Mouse (Mus musculus) retina, adult 2 months (tissue): ENCODE results near the gene Tenm4.
"Not testable (repeated sequence)": the region's sequence is repeated elsewhere in the genome, so short reads cannot be mapped to it uniquely, and the experiment has no call there.

Experiments used
- DNase-seq: peaks from one replicate; pipeline ENCODE4 v3.0.0-alpha.2; 2012; ENCODE audit warnings: low read depth, low spot score

Gene Tenm4

GRCm38 (mm10) chr7:96570965-96571364 is 399.9 kb downstream of the Tenm4 start:
- DNase-seq: no peak

GRCm38 (mm10) chr7:96572995-96573394 is 401.9 kb downstream of the Tenm4 start:
- no peak for DNase-seq

DNA sequence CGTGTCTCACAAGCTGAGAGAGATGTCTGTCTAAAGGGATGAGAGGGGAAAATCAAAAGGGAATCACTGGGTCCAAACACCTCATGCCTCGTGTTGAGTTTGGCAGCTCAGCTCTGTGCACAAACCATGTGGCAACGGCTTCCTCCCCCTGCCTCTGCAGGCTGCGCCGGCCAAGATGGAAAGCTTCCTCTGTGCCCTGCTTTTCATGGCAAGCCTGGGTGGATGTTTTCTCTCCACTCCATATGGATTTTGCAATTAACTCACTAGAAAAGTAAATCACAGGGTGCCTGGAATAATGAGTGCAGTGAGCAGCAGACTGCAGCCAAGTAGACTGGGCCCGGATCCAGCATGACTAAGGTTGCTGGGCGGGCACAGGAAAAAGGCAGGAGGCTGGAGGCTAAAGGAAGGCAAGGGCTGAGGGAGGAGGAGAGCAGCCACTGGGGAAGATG is 404.2 kb downstream of the Tenm4 start:
- DNase-seq: no peak

GRCm38 (mm10) chr7:96582752-96583151 is 411.7 kb downstream of the Tenm4 start:
- DNase-seq: no peak

GRCm38 (mm10) chr7:96587403-96587802 is 416.4 kb downstream of the Tenm4 start:
- DNase-seq: no peak

DNA sequence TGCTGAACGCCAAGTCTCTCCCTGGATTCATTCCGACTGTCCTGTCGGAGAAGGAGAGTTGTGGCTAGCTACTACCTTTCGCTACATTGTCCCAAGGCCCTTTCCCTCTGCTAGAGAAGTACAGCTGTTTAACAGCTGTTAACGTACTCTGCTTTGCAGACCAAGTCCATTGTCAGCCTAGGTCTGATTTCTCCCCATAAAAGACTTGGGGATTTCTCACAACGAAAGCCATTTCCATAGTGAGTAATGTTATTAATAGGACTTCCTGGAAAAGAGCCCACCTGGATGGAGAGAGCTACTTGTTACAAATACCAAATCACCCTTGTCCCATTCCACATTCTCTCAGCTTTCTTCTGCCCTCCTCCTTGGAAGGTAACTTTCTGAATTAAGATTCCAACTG is 417.5 kb downstream of the Tenm4 start:
- no peak for DNase-seq

GRCm38 (mm10) chr7:96595535-96596295 is 424.7 kb downstream of the Tenm4 start:
- no peak for DNase-seq

DNA sequence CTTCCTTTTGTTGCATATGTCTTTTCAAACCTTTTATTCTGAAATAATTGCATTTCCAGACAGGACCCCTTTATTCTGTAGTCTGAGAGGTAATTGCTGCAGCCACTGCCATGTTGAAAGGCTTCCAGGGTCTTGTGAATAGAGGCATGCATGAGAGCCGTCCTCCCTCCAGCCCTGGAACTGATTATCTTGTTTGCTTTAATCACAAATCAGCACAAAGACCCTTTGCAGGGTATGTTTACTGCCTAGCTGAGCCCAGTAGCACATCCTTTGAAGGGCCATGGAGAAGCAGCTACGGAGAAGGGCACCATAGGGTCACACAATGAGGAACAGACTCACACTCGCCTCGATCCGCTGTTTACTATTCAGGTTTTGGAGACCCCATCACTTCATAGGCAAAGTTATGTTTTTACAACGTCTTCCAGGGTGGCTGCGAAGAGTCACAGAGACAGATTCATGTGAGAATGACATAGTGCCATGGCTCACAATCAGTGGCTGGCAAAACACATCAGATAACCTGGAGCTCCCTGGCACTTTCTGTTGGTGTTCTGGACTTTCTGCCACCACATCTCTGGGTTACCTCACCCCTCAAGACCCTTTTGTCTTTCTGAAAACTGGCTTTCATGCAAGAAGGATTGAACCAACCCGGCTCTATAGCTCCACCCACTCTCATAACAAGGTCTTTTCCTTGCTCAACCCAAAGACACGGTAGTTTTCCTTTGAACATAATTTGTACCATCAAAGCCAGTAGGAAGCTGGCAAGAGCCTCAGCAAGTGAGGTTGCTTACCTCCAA is 425.6 kb downstream of the Tenm4 start:
- no peak for DNase-seq

DNA sequence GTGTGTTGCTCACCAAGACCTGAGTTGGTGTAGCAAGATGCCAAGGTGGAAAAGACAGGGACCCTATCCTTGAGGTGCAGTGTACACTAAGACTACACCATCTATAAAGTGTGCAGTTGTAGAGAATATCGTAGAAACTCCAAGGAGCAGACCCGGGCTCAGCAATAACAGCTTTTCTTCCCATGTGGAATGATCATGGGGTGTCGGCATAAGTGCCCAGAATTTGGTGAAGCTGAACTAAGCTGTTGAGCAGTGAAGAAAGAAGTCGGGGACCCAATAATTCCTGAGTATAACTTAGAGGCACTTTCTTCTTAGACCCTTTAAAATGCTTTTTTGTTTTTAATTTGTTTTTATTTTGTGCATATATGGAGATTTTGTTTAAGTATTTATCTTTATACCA is 426.8 kb downstream of the Tenm4 start:
- DNase-seq: no peak

GRCm38 (mm10) chr7:96599081-96599480 is 428.0 kb downstream of the Tenm4 start:
- no peak for DNase-seq

GRCm38 (mm10) chr7:96600381-96600941 is 429.4 kb downstream of the Tenm4 start:
- DNase-seq: no peak

- DNase-seq: no peak
These were observed 433.2 kb downstream of the Tenm4 start for GRCm38 (mm10) chr7:96604091-96604745.

DNA sequence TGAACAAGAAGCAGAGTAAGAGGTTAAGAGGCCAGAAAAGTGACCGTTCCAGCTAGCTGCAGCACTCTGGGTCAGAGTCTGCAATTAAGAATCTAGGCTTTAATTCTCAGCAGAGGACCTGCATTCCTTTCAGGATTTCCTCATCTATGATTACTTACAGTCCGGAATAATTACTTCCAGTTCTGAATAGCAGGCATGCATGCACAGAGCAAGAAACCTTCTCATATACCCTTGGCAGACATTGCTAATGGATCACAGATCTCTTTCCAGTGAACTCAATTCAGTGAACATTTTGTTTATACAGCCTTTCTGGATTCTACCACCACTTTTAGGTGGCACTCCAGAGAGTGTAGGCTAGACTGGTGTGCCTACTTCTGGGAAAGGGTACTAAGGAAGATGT is 434.3 kb downstream of the Tenm4 start:
- no peak for DNase-seq

DNA sequence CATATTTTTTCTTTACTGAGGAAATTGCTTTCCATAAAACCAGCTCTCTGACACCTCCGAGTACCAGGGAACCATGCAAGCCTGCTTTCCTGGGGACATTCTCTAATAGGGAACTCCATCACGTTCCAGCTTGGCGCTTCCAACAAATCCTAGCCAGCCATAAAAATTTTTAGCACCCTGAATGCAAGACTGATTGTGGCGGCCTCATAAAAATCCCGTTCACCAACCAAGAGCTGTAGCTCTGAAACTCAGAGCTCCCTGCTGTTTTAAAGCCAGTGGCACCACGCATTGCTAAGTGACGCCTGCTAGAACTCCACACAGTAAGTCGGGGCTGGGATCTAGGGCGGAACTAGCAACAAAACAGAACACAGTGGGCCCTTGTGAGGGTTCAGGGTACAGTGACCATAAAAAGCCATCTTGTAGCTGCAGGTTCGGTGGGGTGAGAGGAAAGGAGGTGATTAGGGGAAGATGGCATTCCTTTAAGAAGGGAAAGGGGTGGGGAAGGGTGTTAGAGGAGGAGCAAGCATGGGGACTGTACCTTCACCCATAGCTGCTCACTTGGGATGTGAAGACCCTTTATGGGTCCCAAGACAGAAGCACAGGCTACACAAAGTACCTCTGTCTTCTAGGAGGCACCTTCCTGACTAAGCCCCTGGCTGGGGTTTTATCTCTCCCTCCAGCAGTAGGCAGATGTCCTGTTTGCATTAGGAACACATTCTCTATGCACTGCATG is 439.0 kb downstream of the Tenm4 start:
- no peak for DNase-seq

DNA sequence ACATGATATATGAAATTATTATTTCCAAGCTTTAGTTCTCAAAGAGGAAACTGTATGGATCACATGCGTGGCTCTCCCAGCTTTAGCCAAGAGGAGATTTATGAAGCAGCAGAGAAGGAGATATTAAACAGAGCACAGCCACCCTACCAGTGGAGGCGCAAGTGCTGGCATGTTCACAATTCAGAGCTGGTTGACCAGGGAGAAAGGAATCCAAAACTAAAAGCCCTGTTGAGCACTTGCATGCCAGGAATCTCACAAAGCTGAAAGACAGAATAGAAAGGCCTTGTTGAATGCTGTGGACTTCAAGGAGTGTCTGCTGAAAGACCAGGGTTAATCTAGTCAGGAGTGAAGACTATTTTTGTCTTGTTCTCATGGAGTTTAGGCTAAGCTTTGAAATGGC is 446.3 kb downstream of the Tenm4 start:
- DNase-seq: no peak

- DNase-seq: no peak
These were observed 449.0 kb downstream of the Tenm4 start for GRCm38 (mm10) chr7:96619930-96620472.

DNA sequence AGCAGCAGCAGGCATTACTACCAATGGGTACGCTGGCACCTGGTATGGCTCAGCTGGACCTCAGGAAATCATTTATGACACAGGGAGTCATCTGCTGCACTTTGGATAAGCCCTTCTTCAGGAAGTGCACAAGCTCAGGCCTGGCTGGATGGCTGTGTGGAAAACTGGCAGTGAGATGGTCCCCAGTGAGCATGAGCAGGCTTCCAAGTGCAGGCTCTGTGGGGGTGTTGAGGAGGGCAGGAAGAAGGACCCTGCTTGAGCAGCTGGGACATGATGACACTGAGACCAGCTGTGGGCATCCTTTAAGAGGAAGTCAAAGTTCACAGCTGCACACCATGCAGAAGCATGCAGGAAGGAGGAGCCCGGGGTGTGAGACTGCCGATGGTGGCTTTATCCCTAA is 455.3 kb downstream of the Tenm4 start:
- no peak for DNase-seq

- not testable (repeated sequence) for DNase-seq
These were observed 459.5 kb downstream of the Tenm4 start for GRCm38 (mm10) chr7:96630551-96630950.

GRCm38 (mm10) chr7:96633008-96633407 is 462.0 kb downstream of the Tenm4 start:
- DNase-seq: no peak

- DNase-seq: no peak
These were observed 464.9 kb downstream of the Tenm4 start for GRCm38 (mm10) chr7:96635830-96636440.
